Mouse (Mus musculus): ENCODE results near the gene Ogdh.

DNA sequence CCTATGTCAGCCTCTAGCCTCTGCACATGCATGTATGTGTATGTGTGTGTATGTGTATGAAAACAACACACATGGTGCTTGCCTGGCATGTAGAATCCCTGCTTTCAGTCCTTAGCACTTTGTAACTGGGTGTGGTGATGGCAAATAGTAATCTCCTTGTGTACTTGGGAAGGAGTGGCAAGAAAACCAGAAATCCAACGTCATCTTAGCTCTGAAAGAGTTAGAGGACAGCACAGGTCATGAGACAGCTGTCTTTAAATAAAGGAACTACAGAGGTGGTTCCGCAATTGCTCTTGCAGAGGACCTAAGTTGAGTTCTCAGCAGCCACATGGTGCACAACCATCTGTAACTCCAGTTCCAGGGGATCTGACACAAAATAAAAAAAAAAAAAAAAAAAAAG lies 8.0 kb downstream of the Ogdh start:
- TF ChIP-seq CTCF (IDR thresholded peaks at IDR 0.05; ENCODE audit: low read depth) (no peak), EP300 (IDR thresholded peaks at IDR 0.05; ENCODE audit: low read depth) (no peak)
